Mouse (Mus musculus) olfactory bulb, adult 2 months (tissue): ENCODE data around the gene Sbf2. TPM values are rescaled to one million over a fixed set of nuclear protein-coding genes. Genes with fewer than 3 reads are reported as not detected.

Source experiments
- H3K27ac ChIP-seq: fragments of 200-500 bp; 2 replicates; pipeline ENCODE4 v1.5.1; 2012; ENCODE audit warnings: low read depth, low read length; ENCODE audit not compliant: insufficient read depth
- H3K4me1 ChIP-seq: fragments of 200-500 bp; 2 replicates; pipeline ENCODE4 v1.6.1; 2012; ENCODE audit warnings: low read length; ENCODE audit not compliant: control insufficient read depth, insufficient read depth
- H3K4me3 ChIP-seq: fragments of 200-500 bp; 2 replicates; pipeline ENCODE4 v1.5.1; 2012; ENCODE audit warnings: mild to moderate bottlenecking, low read depth, low read length, moderate library complexity; ENCODE audit not compliant: insufficient read depth
- CTCF ChIP-seq: fragments of 200-500 bp; IDR thresholded peaks from 2 replicates; pipeline ENCODE4 v1.5.1; 2012; ENCODE audit warnings: low read depth, mild to moderate bottlenecking, low read length, moderate library complexity; ENCODE audit not compliant: insufficient read depth
- POLR2A ChIP-seq: fragments of 200-500 bp; IDR thresholded peaks from 2 replicates; pipeline ENCODE4 v1.6.1; 2012; ENCODE audit warnings: mild to moderate bottlenecking, low read depth, low read length, moderate library complexity; ENCODE audit not compliant: insufficient read depth
- WGBS: fragments of 180-500 bp; shearing (Covaris S2); methylation state at CpG from one replicate; pipeline ENCODE4 v1.1.7; 2018; 5-methylcytosine and 5-hydroxymethylcytosine counted together
- polyA plus RNA-seq: library from polyadenylated mRNA; stranded (reverse); fragments of >200 nt; gene quantifications from 2 replicates; pipeline ENCODE4 v1.2.4, GENCODE M21; 2012; ENCODE audit warnings: low replicate concordance; ENCODE audit not compliant: missing spikeins, insufficient read depth, insufficient read length

Gene Sbf2
- polyA plus RNA-seq, 1 experiment: not detected

DNA sequence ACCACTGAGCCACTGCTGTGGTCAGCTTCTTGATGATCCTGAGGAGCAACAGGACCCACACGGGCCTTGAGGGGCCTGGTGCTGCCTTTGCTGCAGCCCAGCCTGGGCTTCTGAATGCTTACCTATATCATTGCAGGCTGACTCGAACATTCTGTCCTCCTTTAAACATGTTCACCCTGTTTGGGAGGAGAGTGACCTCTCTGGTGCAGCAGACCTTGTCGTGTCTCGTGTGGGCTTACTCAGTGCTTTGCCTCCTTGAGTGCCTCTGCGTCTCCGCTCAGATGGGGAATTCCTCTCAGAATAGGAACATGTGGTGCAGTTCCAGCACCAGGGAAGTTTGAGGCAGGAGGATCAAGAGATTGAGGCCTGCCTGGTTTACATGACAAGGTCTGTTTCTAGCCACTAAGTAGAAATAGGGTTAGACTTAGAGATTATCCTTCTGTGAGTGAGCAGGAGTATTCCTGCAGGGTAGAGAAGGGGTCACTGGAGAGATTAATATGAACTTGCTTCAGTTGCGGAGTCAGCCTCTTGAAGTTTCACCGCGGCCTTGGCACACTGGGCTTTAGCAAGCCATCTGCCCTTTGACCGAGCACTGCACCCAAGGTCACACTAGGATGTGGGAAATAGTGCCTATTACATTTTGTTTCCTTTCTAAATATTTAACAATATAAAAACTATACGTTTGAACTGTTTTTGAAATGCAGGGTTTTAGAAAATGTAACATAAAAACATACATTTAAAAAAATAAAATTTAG lies 356.3 kb downstream of the Sbf2 start:
- TF ChIP-seq CTCF (no peak), POLR2A (no peak)
- no peak overlapping the region for H3K4me3 ChIP-seq
- no peak overlapping the region for H3K27ac ChIP-seq
- H3K4me1 ChIP-seq: no peaks in the 10 kb centered on the region
- 90% methylated on average over 11 of the region's 11 CpGs for WGBS

Other genes with a start within 250 kb of the Sbf2 start
- not detected in 2 replicates for gene Adm, start 12.7 kb upstream of the Sbf2 start, polyA plus RNA-seq
- not detected in 2 replicates for gene Ampd3, start 153.3 kb upstream of the Sbf2 start, polyA plus RNA-seq
- not detected in 2 replicates for gene Rnf141, start 229.5 kb upstream of the Sbf2 start, polyA plus RNA-seq
- not detected in 2 replicates for gene Lyve1, start 248.3 kb upstream of the Sbf2 start, polyA plus RNA-seq